Mouse (Mus musculus): Measurements from ENCODE around the gene Cabin1. TPM values are rescaled to one million over a fixed set of nuclear protein-coding genes. Genes with fewer than 3 reads are reported as not detected.

Cabin1 gene
- polyA plus RNA-seq (2014; fragmentation: Nextera tagmentation; extraction: Ambion mirVana): 41.1 and 50.0 TPM in 2 replicates

DNA sequence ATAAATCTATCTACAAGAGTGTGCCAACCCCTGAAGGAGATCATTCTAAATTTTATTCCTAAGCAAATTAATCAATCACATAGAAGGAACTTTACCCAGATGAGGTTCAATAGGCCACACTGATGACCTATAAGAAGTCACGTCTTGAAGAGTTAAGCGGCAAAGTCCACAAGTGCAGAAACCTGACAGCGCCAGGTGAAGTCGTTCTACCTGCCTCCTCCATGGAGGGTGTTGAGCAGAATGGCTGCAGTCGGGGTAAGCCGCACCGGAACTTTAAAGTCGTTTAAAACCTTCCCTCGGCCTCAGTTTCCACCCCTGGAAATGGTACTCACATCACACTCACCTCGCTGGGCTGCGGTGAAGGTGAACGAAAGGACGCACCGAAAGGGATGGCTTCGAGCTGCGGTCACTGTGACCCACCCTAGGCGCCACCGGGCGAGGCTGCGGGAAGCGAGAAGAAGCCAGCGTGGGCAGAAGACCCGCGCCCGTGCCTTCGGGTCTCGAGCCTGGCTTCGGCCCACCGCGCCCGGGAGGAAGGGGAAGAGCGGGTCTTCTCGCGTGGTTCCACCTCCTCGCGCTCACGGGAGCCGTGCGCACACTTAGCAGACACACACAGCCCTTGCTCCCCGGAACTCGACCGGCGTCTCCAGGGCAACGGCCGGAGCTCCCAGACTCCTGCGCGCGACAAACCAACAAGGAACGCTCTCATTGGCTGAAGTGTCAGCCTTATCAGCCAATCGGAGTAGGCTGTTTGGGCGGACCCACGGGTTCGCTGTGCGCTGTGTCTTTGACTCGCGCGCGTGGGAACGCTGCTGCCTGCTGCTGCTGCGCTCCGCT lies at the start of gene Cabin1:
Gene Cabin1 (minus strand): TSS at position 660 of the 837 bp plus-strand sequence.
- peak; percentile 99 for ATAC-seq (ENCODE audit: insufficient read depth)
- H3K27ac ChIP-seq (ENCODE audit: low read depth): peak within 1 kb of the TSS; percentile 43; the same call in 1 of the 2 replicates
- H3K4me1 ChIP-seq (ENCODE audit: insufficient read depth): 0 out of 2 replicates have a peak, but pooled peaks cover 5% of the 10 kb centered on the region
- peaks cover 9% of the 10 kb centered on the region; the same call in 1 of the 2 replicates for H3K36me3 ChIP-seq (ENCODE audit: insufficient read depth)
- peak; percentile 100 for DNase-seq
- H3K9me3 ChIP-seq (ENCODE audit: low read depth, low read length): no peaks in the 10 kb centered on the region
- no peak for TF ChIP-seq CTCF (IDR thresholded peaks at IDR 0.05; ENCODE audit: low read depth)
- under 1% methylated on average over 61 of the region's 61 CpGs for WGBS
- H3K4me2 ChIP-seq: peak within 1 kb of the TSS; percentile 89
- H3K9ac ChIP-seq: peak within 1 kb of the TSS; percentile 82
- H3K27me3 ChIP-seq (ENCODE audit: insufficient read depth, low read length): no peaks in the 10 kb centered on the region
- H3K4me3 ChIP-seq (ENCODE audit: low read depth, low read length): peak within 1 kb of the TSS; percentile 85

DNA sequence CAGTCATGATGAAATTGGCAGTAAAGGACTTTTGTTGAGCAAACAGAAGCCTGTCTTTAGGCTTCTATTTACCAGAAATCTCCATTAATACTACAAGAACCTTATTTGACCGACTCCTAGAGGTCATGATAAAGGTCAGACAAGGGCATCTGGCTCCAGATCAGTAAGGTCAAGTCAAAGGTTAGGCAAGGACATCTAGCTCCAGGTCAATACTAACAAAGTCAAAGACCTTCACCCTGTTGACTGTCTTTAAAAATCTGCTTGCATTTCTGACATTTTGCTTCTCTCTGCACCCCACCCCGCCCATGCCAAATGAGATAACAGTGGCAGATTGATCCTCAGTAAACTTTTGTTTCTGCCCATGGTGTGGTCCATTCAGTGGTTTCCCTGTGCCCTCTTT lies 40.1 kb upstream of the Cabin1 start:
- no peak overlapping the region for H3K9ac ChIP-seq
- ATAC-seq (ENCODE audit: insufficient read depth) (no peak), DNase-seq (no peak)
- no peak for TF ChIP-seq CTCF (IDR thresholded peaks at IDR 0.05; ENCODE audit: low read depth)
- no peaks in the 10 kb centered on the region for H3K36me3 ChIP-seq (ENCODE audit: insufficient read depth)
- 53% methylated on average over 2 of the region's 2 CpGs for WGBS
- no peaks in the 10 kb centered on the region for H3K9me3 ChIP-seq (ENCODE audit: low read depth, low read length)
- no peak overlapping the region for H3K4me2 ChIP-seq
- no peaks in the 10 kb centered on the region for H3K27me3 ChIP-seq (ENCODE audit: insufficient read depth, low read length)
- H3K4me3 ChIP-seq (ENCODE audit: low read depth, low read length): no peak overlapping the region
- no peaks in the 10 kb centered on the region for H3K4me1 ChIP-seq (ENCODE audit: insufficient read depth)
- H3K27ac ChIP-seq (ENCODE audit: low read depth): no peak overlapping the region

DNA sequence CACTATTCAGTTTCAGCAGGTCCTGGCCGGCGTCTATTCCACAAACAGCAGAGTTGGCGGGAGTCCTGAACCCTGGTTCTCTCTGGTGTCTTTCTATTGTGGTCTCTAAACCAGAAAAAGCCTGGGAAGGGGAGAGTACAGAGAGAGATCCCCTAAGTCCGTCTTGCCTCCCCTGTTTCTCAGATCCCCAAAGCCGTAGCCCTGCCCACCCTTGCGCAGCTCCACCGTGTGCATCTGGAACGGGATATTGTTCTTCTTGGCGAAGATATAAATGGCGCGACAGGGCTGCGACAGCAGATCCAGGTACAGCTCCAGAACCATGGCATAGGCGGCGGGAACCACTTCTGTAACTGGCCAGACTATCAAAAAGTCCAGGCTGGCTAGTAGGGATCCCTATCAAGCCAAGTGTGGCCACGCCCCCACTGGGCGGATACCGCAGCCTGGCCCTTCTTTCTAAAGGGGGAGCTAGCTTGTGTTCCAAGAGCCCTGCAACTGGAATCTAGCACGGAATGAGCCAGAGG lies 34.1 kb upstream of the Cabin1 start, which contains the start of gene Gstt1:
Gene Gstt1 (minus strand): TSS at position 409 of the 521 bp plus-strand sequence.
- Histone ChIP-seq H3K36me3 (ENCODE audit: insufficient read depth) (no peaks in the 10 kb centered on the region), H3K9ac (peak within 1 kb of the TSS; percentile 54), H3K27ac (ENCODE audit: low read depth) (0 out of 2 replicates have a peak within 1 kb of the TSS, but pooled peaks have one; percentile 4), H3K4me3 (ENCODE audit: low read depth, low read length) (peak within 1 kb of the TSS; percentile 45), H3K27me3 (ENCODE audit: insufficient read depth, low read length) (no peaks in the 10 kb centered on the region), H3K4me1 (ENCODE audit: insufficient read depth) (peaks cover 14% of the 10 kb centered on the region), H3K4me2 (peak within 1 kb of the TSS; percentile 72), H3K9me3 (ENCODE audit: low read depth, low read length) (no peaks in the 10 kb centered on the region)
- DNase-seq: peak; percentile 81
- peak; percentile 64; the same call in 1 of the 2 replicates for ATAC-seq (ENCODE audit: insufficient read depth)
- 3% methylated on average over 18 of the region's 18 CpGs for WGBS
- TF ChIP-seq CTCF (IDR thresholded peaks at IDR 0.05; ENCODE audit: low read depth): no peak

DNA sequence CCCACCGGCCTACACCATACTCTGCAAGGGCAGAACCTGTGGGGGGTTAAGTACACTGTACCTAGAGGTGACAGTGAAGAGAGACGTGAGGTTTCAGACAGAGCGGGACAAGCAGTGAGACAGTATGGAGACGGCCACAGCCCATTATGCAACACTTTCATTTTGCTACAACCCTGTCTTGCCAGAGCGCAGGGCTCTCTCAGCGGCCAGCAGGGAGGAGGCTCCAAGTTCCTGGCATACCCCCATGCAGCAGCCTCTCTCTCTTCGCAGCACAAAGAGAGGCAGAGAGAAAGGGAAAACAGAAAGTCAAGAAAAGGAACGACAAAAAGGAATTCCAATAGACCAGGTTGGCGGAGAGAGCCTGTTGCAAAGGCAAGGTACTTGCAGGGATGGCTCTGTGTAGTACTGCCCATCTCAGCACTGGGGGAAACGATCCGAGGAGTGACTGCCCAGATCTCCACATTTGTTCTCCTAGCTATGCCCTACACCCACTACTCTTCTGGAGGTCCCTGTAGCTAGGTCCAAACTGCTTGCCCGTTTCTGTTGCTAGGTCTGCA lies 33.6 kb upstream of the Cabin1 start:
- H3K4me2 ChIP-seq: peak overlapping the region; percentile 72
- peaks cover 14% of the 10 kb centered on the region for H3K4me1 ChIP-seq (ENCODE audit: insufficient read depth)
- no peaks in the 10 kb centered on the region for H3K36me3 ChIP-seq (ENCODE audit: insufficient read depth)
- no peaks in the 10 kb centered on the region for H3K9me3 ChIP-seq (ENCODE audit: low read depth, low read length)
- WGBS: under 1% methylated on average over 12 of the region's 12 CpGs
- ATAC-seq (ENCODE audit: insufficient read depth): peak; percentile 81
- 0 out of 2 replicates have a peak overlapping the region, but pooled peaks have one; percentile 4 for H3K27ac ChIP-seq (ENCODE audit: low read depth)
- H3K4me3 ChIP-seq (ENCODE audit: low read depth, low read length): peak overlapping the region; percentile 45
- H3K9ac ChIP-seq: peak overlapping the region; percentile 54
- H3K27me3 ChIP-seq (ENCODE audit: insufficient read depth, low read length): no peaks in the 10 kb centered on the region
- TF ChIP-seq CTCF (IDR thresholded peaks at IDR 0.05; ENCODE audit: low read depth): no peak
- peak; percentile 74 for DNase-seq

DNA sequence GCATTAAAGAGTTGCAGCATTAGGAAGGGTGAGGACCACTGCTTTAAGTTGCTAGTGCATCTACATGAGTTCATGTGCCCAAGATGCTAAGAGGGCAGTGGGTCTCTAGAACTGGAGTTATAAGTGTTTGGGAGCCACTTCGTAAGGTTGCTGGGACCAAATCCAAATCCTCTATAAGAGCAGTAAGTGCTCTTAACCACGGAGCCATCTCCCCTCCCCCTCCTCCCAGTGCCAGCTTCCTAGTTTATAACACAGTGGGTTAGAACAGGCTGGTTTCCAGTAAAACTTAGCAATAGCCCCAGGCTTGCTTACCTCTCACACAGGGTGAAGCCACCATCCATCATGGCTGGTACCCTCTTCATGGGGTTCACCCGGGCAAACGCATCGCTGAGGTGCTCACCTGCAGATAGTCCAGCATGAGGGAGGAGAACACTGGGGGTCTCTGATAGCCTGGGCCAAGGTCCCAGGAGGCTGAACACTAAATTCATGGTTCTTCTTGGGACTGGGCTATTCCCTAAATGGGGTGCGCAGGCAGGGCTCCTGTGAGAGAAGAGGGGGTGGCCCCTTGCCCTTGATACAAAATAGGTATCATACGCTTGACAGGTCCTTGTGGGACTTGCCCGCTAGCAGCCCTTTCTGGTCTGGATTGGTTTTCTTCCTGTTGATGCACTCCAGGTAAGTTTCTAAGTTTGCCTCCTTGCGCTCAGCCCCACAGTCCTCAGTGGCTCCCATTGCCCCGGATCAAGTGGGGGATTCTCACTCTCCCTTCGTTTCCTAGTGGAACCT lies 32.8 kb upstream of the Cabin1 start:
- Histone ChIP-seq H3K9ac (peak overlapping the region; percentile 54; the same call in 1 of the 2 replicates), H3K4me1 (ENCODE audit: insufficient read depth) (peaks cover 14% of the 10 kb centered on the region), H3K36me3 (ENCODE audit: insufficient read depth) (no peaks in the 10 kb centered on the region), H3K9me3 (ENCODE audit: low read depth, low read length) (no peaks in the 10 kb centered on the region), H3K27ac (ENCODE audit: low read depth) (no peak overlapping the region), H3K4me2 (peak overlapping the region; percentile 72), H3K4me3 (ENCODE audit: low read depth, low read length) (peak overlapping the region; percentile 45), H3K27me3 (ENCODE audit: insufficient read depth, low read length) (no peaks in the 10 kb centered on the region)
- ATAC-seq (ENCODE audit: insufficient read depth) (peak; percentile 1; the same call in 1 of the 2 replicates), DNase-seq (no peak)
- no peak for TF ChIP-seq CTCF (IDR thresholded peaks at IDR 0.05; ENCODE audit: low read depth)
- 35% methylated on average over 11 of the region's 11 CpGs for WGBS

DNA sequence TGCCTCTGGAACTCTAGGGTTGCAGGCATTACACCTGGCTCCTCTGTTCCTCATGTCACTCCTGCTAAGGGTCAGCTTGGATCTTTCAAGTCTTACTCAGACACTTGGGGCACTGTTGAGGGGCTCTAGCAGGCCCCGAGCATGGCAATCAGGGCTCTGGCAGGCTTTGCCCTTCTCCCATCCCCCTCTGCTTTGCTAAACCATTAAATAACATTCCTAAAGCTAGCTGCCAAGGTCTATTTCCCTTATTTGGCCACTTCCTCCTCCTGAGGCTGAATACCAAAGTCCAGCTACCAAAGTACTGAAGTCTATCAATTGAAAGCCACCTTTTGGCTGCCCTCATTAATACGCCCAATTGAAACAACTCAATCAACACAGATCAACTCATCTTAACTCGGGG lies 30.7 kb upstream of the Cabin1 start:
- ATAC-seq (ENCODE audit: insufficient read depth): 0 out of 2 replicates have a peak, but pooled peaks have one; percentile 8
- H3K27ac ChIP-seq (ENCODE audit: low read depth): 0 out of 2 replicates have a peak overlapping the region, but pooled peaks have one; percentile 4

More for the DNA sequence above, 30.7 kb upstream of the Cabin1 start:
- peaks cover 17% of the 10 kb centered on the region for H3K4me1 ChIP-seq (ENCODE audit: insufficient read depth)
- H3K36me3 ChIP-seq (ENCODE audit: insufficient read depth): no peaks in the 10 kb centered on the region
- peak; percentile 80 for DNase-seq
- 37% methylated on average over 3 of the region's 3 CpGs for WGBS
- no peak overlapping the region for H3K9ac ChIP-seq
- no peaks in the 10 kb centered on the region for H3K9me3 ChIP-seq (ENCODE audit: low read depth, low read length)
- no peak overlapping the region for H3K4me3 ChIP-seq (ENCODE audit: low read depth, low read length)
- H3K27me3 ChIP-seq (ENCODE audit: insufficient read depth, low read length): no peaks in the 10 kb centered on the region
- TF ChIP-seq CTCF (IDR thresholded peaks at IDR 0.05; ENCODE audit: low read depth): no peak
- H3K4me2 ChIP-seq: no peak overlapping the region
